Mouse (Mus musculus): Measurements from ENCODE around the gene Unc119.

Unc119 gene

GRCm38 (mm10) chr11:78344890-78345715, 1.8 kb downstream of the Unc119 start:
- no peak for DNase-seq

GRCm38 (mm10) chr11:78345801-78346200, 2.5 kb downstream of the Unc119 start:
- no peak for DNase-seq

DNA sequence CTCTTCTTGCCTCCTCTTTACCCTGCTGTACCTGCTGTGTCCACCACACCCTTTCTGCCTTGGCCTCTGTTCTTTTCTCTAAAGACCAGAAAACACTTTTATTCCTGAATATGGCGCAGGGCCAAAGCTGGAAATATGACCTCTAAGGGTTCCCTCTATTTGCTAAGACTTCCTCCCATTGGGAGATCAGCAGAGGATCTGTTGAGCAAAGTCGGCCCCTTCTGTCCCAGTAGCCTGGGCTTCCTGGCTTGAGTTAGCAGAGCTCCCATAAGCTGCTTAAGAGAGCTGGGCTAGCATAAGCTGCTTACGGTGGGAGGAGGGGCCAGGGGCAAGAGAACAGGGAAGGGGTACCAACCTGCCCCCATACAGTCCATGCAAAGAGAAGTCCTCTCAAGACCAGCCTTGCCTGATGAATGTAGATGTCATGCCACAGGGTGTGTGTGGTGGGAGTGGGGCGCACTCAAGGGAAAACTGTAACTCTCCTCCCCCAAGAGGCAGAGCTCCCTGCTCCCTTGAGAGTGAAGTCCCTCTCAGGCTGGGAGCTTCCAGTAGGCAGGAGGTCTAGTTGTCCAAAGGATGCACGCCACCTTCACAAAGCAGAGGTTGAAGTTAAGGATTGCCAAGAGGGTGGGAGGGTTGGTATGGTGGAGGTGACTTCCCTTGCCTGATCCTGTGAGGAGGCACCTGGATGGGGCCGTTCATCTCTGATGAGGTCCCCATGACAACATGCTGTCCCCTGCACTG, 3.2 kb downstream of the Unc119 start:
- DNase-seq: no peak

DNA sequence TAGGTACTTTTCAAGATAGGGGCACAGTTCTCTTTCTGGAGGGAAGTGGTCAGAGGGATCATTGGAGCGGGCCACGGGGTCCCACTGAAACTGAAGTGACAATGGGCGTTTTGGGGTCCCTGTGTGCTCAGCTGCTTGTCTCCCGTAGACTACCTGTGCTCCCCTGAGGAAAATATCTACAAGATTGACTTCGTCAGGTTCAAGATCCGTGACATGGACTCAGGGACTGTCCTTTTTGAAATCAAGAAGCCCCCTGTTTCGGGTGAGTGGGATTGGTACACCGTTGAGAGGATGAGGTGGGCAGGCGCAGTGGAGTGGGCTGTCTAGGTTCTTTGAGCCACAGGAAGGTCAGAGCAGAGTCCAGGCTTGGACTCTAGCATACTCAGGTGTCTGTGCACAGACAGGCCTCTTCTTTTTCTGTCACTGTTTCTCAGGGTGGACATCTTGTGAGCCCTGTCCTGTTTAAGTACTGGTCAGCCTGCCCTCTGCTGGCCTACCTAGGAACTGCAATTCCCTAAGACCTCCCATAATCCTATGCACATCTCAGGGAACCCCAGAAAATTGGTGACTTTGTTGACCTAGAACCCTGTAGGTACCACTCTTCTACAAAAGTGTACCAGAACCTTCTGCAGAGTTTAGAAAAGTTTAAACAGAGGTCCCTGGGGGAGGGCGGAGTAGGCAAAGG, 3.9 kb downstream of the Unc119 start:
- DNase-seq: peak; percentile 77

DNA sequence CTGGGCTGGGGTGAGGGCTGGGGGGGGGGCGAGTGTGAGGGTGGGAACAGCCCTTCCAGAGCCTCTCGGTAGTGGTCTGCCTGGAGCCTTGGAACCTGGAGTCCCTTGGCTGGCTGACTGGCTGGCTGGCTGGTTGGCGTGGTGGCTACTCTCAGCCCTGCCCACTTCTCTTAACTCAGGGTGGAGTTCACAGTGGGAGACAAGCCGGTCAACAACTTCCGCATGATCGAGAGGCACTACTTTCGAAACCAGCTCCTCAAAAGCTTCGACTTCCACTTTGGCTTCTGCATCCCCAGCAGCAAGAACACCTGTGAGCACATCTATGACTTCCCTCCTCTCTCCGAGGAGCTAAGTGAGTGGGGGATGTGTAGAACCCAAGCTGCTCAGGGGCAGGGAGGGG, 4.6 kb downstream of the Unc119 start:
- no peak for DNase-seq

DNA sequence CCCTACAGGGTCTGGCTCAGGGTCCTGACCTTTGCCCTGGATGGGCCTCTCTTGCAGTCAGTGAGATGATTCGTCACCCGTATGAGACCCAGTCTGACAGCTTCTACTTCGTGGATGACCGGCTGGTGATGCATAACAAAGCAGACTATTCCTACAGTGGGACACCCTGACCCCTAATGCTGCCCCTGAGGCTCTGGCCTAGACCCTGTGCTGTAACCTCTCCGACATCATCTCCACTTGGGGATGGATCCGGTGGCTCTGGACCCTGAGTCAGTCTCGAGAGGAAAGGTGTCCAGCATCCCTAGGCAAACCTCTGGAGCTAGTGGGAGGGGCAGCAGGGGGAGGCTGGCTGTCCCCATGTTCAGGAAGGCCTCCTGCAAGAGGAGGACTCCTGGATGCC, 5.2 kb downstream of the Unc119 start:
- DNase-seq: no peak

DNA sequence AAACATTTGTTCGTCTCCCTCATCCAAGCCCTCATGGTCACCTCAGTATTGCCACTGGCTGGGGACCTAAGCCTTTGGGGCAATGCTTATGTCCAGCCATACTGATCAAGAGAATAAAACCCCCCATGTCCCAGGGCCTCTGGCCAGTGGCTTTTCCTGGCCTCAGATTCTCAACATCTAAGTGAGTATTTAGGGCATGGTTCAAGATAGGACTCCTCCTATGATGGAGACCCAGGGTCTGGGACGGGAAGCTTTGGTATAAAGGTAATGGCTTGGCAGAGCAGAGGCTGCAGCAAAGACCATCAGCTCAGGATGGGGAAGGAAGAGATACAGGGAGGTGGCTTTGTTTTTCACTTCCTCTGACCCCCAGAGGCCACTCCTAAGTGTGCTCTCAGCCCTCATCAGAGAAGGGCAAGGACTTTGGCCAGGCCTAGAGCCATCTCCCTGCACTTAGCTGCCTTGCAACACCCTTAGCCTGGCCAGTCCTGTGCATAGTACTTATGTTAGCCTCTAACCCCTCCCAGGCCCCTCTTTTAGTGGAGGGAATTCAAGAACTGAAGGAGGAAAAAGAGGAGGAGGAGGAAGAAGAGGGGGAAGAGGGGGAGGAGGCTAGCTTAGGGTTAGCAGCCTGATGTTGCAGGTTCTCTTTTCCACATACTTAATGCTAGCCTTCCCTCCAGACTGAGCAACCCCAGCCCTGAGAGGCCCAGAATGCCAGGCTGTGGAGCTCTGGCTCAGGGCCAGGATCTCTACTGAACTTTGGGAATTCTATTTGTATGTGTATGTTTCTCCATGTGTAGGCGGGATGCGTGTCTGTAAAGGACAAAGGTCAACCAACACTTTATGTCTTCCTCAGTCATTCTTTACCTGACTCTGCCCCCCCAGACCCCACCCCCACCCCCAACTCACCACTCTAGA, 6.4 kb downstream of the Unc119 start:
- no peak for DNase-seq

GRCm38 (mm10) chr11:78353081-78353480, 9.8 kb downstream of the Unc119 start:
- no peak for DNase-seq

- DNase-seq: no peak
These were observed 11.6 kb downstream of the Unc119 start for GRCm38 (mm10) chr11:78354905-78355304.

GRCm38 (mm10) chr11:78355471-78356238, 12.4 kb downstream of the Unc119 start:
- DNase-seq: peak; percentile 68

DNA sequence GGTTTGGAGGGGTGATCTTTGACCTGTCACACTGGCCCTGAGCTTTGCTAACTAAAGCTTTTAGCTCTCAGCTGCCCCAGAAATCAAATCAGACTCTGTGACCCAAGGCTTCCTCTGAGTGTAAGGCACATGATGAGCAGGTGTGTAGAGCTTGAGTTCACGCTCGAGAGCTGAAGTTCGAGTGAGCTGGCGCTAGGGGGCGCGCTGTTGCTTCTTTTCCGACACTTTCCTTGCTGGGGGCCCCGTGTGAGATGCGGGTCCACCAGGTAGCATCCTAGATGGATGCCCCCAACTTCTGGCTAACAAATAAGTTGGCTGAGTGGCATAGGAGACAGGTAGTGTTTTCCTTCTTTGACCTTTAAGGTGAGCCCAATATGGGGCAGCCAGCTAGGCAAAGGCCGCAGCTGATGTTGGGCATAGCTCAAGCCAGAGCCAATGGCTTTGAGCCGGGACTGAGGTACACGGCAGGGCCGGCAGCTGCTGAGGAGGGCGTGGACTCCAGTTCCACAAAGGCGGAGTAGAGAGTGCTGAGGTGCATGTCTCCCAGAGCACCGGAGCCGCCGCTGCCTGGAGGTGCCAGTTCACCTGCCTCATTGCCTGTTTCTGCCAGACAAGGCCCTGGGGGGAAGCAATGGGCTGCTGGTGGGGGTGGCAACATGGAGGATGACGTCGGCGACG, 15.2 kb downstream of the Unc119 start:
- DNase-seq: no peak

DNA sequence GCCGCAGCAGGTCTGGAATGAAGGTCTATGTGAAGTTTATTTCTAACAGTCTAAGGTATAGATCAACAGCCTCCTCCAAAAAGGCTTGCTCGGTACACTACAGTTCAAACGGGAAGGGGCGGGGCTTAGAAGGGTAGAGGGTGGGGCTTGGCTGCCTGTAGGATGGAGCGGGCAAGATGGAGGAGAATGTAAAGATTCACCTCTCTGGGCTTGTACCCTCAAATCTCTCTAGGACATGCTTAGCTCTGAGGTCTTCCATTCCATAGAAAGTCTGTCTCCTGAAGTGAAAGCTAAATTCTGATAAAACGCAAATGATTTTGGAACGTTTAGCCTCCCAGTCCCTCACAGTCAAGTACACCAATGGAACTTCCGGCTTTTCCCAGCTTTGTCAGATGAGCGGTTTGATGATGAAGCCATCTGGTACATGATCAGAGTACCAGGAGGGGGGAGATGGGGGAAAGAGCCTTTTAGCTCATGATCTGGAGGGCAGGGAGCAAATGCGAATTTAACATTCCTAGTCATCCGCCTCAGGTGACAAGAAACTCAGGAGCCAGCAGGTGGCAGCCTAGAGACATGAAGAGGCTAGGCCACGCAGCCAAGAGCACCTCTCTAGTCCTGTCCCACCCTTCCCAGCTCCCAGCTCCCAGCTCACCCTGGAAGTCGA, 17.0 kb downstream of the Unc119 start:
- DNase-seq: peak; percentile 68

DNA sequence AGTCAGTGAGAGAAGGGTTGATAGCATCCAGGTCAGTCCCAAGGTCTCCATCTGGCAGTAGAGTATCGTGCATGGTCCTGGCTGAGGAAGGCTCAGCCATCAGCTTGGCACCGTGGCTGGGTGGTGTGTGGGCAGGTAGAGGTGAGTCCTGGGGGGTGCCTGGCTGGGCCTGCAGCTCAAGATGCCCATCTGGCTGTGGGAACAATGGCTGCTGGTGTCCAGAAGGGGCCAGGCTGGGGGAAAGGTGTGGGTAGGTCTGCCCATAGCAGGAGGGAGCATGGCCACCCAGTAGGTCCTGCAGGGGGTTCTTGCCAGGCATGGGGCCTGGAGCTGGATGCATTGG, 17.5 kb downstream of the Unc119 start:
- no peak for DNase-seq

DNA sequence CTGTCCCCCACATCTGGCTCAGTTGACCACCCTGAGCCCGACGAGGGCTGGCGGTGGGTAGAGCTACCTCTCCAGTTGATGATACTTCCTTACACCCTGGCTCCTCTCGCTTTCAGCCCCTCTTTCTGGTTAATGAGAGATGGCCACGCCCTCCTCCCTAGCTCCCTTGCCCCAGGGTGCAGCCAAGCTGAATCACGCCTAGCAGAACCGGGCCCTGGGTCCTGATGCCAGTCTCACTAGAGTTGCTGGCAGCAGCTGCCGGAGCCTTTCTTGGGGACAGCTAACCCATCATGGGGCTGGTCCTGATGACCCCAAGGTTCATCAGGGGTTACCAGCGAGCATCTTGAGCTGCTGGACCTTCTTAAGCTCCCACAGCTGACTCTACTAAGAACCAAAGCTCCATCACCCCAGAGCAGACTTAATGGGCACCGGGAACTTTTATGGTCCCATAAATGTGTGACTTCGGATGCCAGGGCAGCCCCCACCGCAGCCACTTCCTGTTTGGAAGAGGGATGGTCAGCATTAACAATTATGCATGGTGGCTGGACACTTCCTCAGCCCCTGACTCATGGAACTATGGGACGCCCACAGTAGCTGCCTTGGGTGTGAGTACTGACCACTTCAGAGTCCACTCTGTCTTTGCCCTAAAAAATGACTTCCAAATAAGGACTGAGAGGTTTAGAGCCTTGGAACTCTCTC, 20.2 kb downstream of the Unc119 start:
- no peak for DNase-seq

- no peak for DNase-seq
These were observed 20.8 kb downstream of the Unc119 start for GRCm38 (mm10) chr11:78364103-78364502.

GRCm38 (mm10) chr11:78367456-78368225, 24.4 kb downstream of the Unc119 start:
- DNase-seq: no peak

- DNase-seq: no peak
These were observed 27.1 kb downstream of the Unc119 start for GRCm38 (mm10) chr11:78370389-78370788.

- DNase-seq: no peak
These were observed 28.4 kb downstream of the Unc119 start for GRCm38 (mm10) chr11:78371711-78372110.

DNA sequence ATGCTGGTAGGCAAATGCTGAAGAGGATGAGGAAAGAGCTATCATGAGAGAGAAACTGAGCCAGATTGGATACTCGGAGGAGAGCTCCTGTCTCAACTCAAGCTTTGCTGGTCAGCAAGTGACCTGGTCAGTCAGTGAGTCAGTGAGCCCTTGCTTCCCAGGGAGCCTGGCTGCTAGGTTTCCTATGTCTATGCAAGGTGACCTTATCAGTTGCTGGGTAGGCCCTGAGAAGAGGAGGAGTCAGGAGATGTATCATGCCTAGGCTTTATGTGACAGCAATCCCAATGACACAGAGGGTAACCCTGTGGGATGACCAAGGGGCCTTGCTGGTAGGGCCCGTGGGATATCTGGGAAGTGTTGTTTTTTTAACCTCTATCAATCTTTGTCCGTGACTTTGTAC, 28.9 kb downstream of the Unc119 start:
- no peak for DNase-seq
